Mouse (Mus musculus): ENCODE data around the gene Gm20605.

GRCm38 (mm10) chr5:137631591-137631990 is 2.6 kb downstream of the Gm20605 start:
- TF ChIP-seq CTCF (IDR thresholded peaks at IDR 0.05; ENCODE audit: extremely low read depth, insufficient read depth, low read length) (no peak), POLR2A (IDR thresholded peaks at IDR 0.05; ENCODE audit: extremely low read depth, insufficient read depth, low read length) (no peak)
